Mouse (Mus musculus) CH12.LX (cell line): ENCODE data around the gene Mmd. TPM values are rescaled to one million over a fixed set of nuclear protein-coding genes. Genes with fewer than 3 reads are reported as not detected.

Experiments
- DNase-seq: peaks from one replicate; pipeline ENCODE4 v3.0.0-alpha.2; 2013; ENCODE audit errors: extremely low read depth
- H3K27ac ChIP-seq: 2 replicates; pipeline ENCODE4 v1.5.1; 2012; ENCODE audit warnings: low read depth, mild to moderate bottlenecking, control low read depth, moderate library complexity; ENCODE audit not compliant: insufficient read depth
- H3K27me3 ChIP-seq: replicated peaks from 2 replicates; pipeline ENCODE3; 2012; ENCODE audit warnings: inconsistent platforms
- H3K36me3 ChIP-seq, 2 experiments: replicated peaks in 1 of 2; 2 replicates each; pipeline versions ENCODE3 to v1.6.1; 2012; ENCODE audit warnings: inconsistent platforms in 1 of 2, low read length in 1 of 2, mild to moderate bottlenecking in 1 of 2, mixed read lengths in 1 of 2, moderate library complexity in 1 of 2; ENCODE audit not compliant: control insufficient read depth in 1 of 2, insufficient read depth in 1 of 2
- H3K4me1 ChIP-seq, 2 experiments: 2 replicates each; pipeline ENCODE4 v1.6.1; 2012; ENCODE audit warnings: inconsistent platforms in 1 of 2, moderate library complexity in 1 of 2; ENCODE audit not compliant: insufficient read depth in 2 of 2, control insufficient read depth in 1 of 2
- H3K4me2 ChIP-seq: 2 replicates; pipeline ENCODE4 v1.6.1; 2012; ENCODE audit warnings: low read depth, mild to moderate bottlenecking, control low read depth; ENCODE audit not compliant: poor library complexity, insufficient read depth, severe bottlenecking
- H3K4me3 ChIP-seq, 3 experiments: fragments of 150-350 bp in 1 of 3; sonication (generic) in 1 of 3; replicated peaks in 1 of 3; 2 replicates each; pipeline versions ENCODE3 to v1.5.1; 2011 to 2012; ENCODE audit warnings: low read depth in 2 of 3, low read length in 2 of 3, mild to moderate bottlenecking in 2 of 3, moderate library complexity in 2 of 3, control low read depth in 1 of 3, improper control_type of control experiment in 1 of 3, inconsistent platforms in 1 of 3, mixed read lengths in 1 of 3; ENCODE audit not compliant: poor library complexity in 1 of 3
- H3K79me2 ChIP-seq: replicated peaks from 2 replicates; pipeline ENCODE4 v1.6.1; 2012; ENCODE audit warnings: mild to moderate bottlenecking, moderate library complexity; ENCODE audit not compliant: control insufficient read depth, poor library complexity, insufficient read depth, severe bottlenecking; ENCODE audit errors: extremely low read depth
- H3K9ac ChIP-seq: 2 replicates; pipeline ENCODE4 v1.6.1; 2012; ENCODE audit warnings: low read depth, mild to moderate bottlenecking, control low read depth, moderate library complexity; ENCODE audit not compliant: insufficient read depth
- H3K9me3 ChIP-seq: replicated peaks from 2 replicates; pipeline ENCODE3; 2012; ENCODE audit warnings: low read length, inconsistent platforms, mixed read lengths
- CHD2 ChIP-seq: IDR thresholded peaks from 2 replicates; pipeline ENCODE4 v1.6.1; 2011; ENCODE audit warnings: low read length, improper control_type of control experiment
- E2F4 ChIP-seq: IDR thresholded peaks from 2 replicates; pipeline ENCODE4 v1.6.1; 2011; ENCODE audit warnings: low read depth, low read length, improper control_type of control experiment; ENCODE audit not compliant: insufficient replicate concordance
- EP300 ChIP-seq: IDR thresholded peaks from 2 replicates; pipeline ENCODE4 v1.6.1; 2011; ENCODE audit warnings: low read length, improper control_type of control experiment
- GABPA ChIP-seq: IDR thresholded peaks from 2 replicates; pipeline ENCODE4 v1.6.1; 2012; ENCODE audit warnings: low read depth, low read length, improper control_type of control experiment, inconsistent platforms; ENCODE audit not compliant: insufficient replicate concordance
- HCFC1 ChIP-seq: IDR thresholded peaks from 2 replicates; pipeline ENCODE4 v1.6.1; 2012; ENCODE audit warnings: low read depth, mild to moderate bottlenecking, inconsistent platforms, low read length, improper control_type of control experiment
- JUN ChIP-seq: IDR thresholded peaks from 2 replicates; pipeline ENCODE4 v1.6.1; 2011; ENCODE audit warnings: low read depth, mild to moderate bottlenecking, low read length, improper control_type of control experiment, moderate library complexity; ENCODE audit not compliant: insufficient read depth
- JUND ChIP-seq: conservative IDR thresholded peaks from 2 replicates; pipeline ENCODE4 v1.6.1; 2011; ENCODE audit warnings: low read depth, low read length, improper control_type of control experiment
- MAFK ChIP-seq: IDR thresholded peaks from 2 replicates; pipeline ENCODE4 v1.6.1; 2011; ENCODE audit warnings: low read length, improper control_type of control experiment; ENCODE audit not compliant: insufficient replicate concordance
- MAZ ChIP-seq: IDR thresholded peaks from 2 replicates; pipeline ENCODE4 v1.6.1; 2012; ENCODE audit warnings: low read depth, mild to moderate bottlenecking, inconsistent platforms, low read length, improper control_type of control experiment, moderate library complexity
- MEF2A ChIP-seq: IDR thresholded peaks from 2 replicates; pipeline ENCODE4 v1.6.1; 2014; ENCODE audit warnings: low read depth, mild to moderate bottlenecking, inconsistent platforms, low read length, improper control_type of control experiment, borderline replicate concordance
- MXI1 ChIP-seq: IDR thresholded peaks from 2 replicates; pipeline ENCODE4 v1.6.1; 2011; ENCODE audit warnings: mild to moderate bottlenecking, low read depth, low read length, improper control_type of control experiment
- MYC ChIP-seq: IDR thresholded peaks from 2 replicates; pipeline ENCODE4 v1.6.1; 2011; ENCODE audit warnings: low read depth, mild to moderate bottlenecking, improper control_type of control experiment, low read length
- NRF1 ChIP-seq: IDR thresholded peaks from 2 replicates; pipeline ENCODE4 v1.6.1; 2014; ENCODE audit warnings: low read depth, mild to moderate bottlenecking, inconsistent platforms, low read length, improper control_type of control experiment, moderate library complexity
- PAX5 ChIP-seq: IDR thresholded peaks from 2 replicates; pipeline ENCODE4 v1.6.1; 2012; ENCODE audit warnings: low read length, inconsistent platforms, mixed read lengths
- POLR2A ChIP-seq: IDR thresholded peaks from 2 replicates; pipeline ENCODE4 v1.6.1; 2011; ENCODE audit warnings: low read depth, mild to moderate bottlenecking, improper control_type of control experiment, low read length
- RCOR1 ChIP-seq: conservative IDR thresholded peaks from 2 replicates; pipeline ENCODE4 v1.6.1; 2012; ENCODE audit warnings: low read depth, mild to moderate bottlenecking, inconsistent platforms, low read length, improper control_type of control experiment
- ZC3H11A ChIP-seq: IDR thresholded peaks from 2 replicates; pipeline ENCODE4 v1.6.1; 2012; ENCODE audit warnings: low read depth, mild to moderate bottlenecking, inconsistent platforms, low read length, improper control_type of control experiment
- ZKSCAN1 ChIP-seq: IDR thresholded peaks from 2 replicates; pipeline ENCODE4 v1.6.1; 2012; ENCODE audit warnings: low read depth, inconsistent platforms, low read length, improper control_type of control experiment, borderline replicate concordance
- ZMIZ1 ChIP-seq: IDR thresholded peaks from 2 replicates; pipeline ENCODE4 v1.6.1; 2012; ENCODE audit warnings: low read depth, mild to moderate bottlenecking, inconsistent platforms, low read length, improper control_type of control experiment
- dilution Hi-C: fragments of 300-500 bp; cut with MboI; formaldehyde crosslinking; loops from 2 replicates; pipeline ENCODE4 v1.14.3; 2020; ENCODE audit warnings: low sequenced_read_pairs; ENCODE audit not compliant: extremely low pct_unique_long_range_greater_than_20kb, extremely low pct_ligation_motif_present
- in situ Hi-C: fragments of 300-500 bp; cut with MboI; formaldehyde crosslinking; loops from 3 replicates; pipeline ENCODE4 v1.14.3; 2019; ENCODE audit warnings: low sequenced_read_pairs, low pct_ligation_motif_present, low pct_unique_long_range_greater_than_20kb, mixed read lengths
- polyA plus RNA-seq: library from polyadenylated mRNA; unstranded; fragments of >175 nt; gene quantifications from 2 replicates; pipeline ENCODE4 v1.2.1, GENCODE M21; 2012; ENCODE audit warnings: low read depth; ENCODE audit not compliant: insufficient read length
- total RNA-seq, 2 experiments: library from RNA; depleted of rRNA; stranded (reverse); fragments of 300-350 nt in 1 of 2; fragments of >200 nt in 1 of 2; gene quantifications; 2 replicates each; pipeline ENCODE4 v1.2.3; 2012 to 2014

Gene Mmd
- total and polyA plus RNA-seq, 3 experiments = 10.3 to 60.4 (median 39.8) TPM

DNA sequence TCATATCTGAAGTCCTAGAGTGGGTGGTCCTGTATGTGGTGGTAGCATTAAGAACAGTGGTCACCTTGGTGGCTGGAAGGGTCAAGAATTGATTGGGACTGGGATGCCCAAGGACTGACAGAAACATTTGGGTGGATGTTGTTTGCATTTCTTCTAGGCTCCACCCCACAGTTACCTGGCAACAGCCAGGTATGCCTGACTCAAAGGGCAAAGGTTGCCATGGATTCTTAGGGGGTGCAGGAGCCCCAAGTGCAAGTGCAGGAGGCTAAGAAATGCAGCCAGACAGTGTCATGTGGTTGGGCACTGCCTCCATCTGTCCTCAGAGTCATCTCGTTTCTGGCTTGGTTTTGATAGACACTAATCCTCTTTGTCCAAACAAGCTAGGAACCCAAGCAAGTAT is 24.9 kb downstream of the Mmd start:
- in situ Hi-C loops = no loop called here

GRCm38 (mm10) chr11:90275663-90276062 is 26.4 kb downstream of the Mmd start:
- no peak for DNase-seq
- dilution Hi-C loops (no loop called here), in situ Hi-C loops (no loop called here)
- Histone ChIP-seq H3K4me2 (no peak overlapping the region), H3K27ac (no peak overlapping the region), H3K4me3 (no peak overlapping the region), H3K9ac (no peak overlapping the region), H3K27me3 (no peaks in the 10 kb centered on the region), H3K79me2 (no peaks in the 10 kb centered on the region), H3K36me3 (peaks cover 17 to 73% of the 10 kb centered on the region in 2 experiments), H3K4me1 (no peaks in the 10 kb centered on the region), H3K9me3 (no peaks in the 10 kb centered on the region)
- TF ChIP-seq ZMIZ1 (no peak), PAX5 (no peak), MEF2A (no peak), HCFC1 (no peak), ZKSCAN1 (no peak), JUND (no peak), JUN (no peak), CHD2 (no peak), ZC3H11A (no peak), MAZ (no peak), GABPA (no peak), E2F4 (no peak)

More for the DNA sequence above, 24.9 kb downstream of the Mmd start:
- Histone ChIP-seq H3K4me2 (no peak overlapping the region), H3K4me3 (no peak overlapping the region), H3K27ac (no peak overlapping the region), H3K36me3 (peaks cover 19 to 83% of the 10 kb centered on the region in 2 experiments), H3K9ac (no peak overlapping the region), H3K9me3 (no peaks in the 10 kb centered on the region), H3K4me1 (no peaks in the 10 kb centered on the region), H3K27me3 (no peaks in the 10 kb centered on the region), H3K79me2 (no peaks in the 10 kb centered on the region)
- dilution Hi-C loops = no loop called here
- TF ChIP-seq NRF1 (no peak), CHD2 (no peak), EP300 (no peak), JUND (no peak), MXI1 (no peak), MYC (no peak), MAFK (no peak), RCOR1 (no peak), ZMIZ1 (no peak), E2F4 (no peak), POLR2A (no peak)
- DNase-seq = no peak
